Mouse (Mus musculus) G1E-ER4 (cell line): ENCODE measurements around the gene Gas2l2. TPM values are rescaled to one million over a fixed set of nuclear protein-coding genes. Genes with fewer than 3 reads are reported as not detected.

Experiments
- GATA1 ChIP-seq: IDR thresholded peaks from one replicate; pipeline ENCODE4 v1.8.0; 2012; ENCODE audit warnings: low read length, inconsistent platforms
- polyA plus RNA-seq: library from polyadenylated mRNA; stranded (reverse); fragments of >175 nt; gene quantifications from 2 replicates; pipeline ENCODE4 v1.2.3, GENCODE M21; 2012

Gene Gas2l2
- not detected in 2 replicates for polyA plus RNA-seq

GRCm38 (mm10) chr11:83429355-83429754, at the start of gene Gas2l2:
Gas2l2 (minus strand) TSS chr11:83429455.
- TF ChIP-seq GATA1, result no peak

- TF ChIP-seq GATA1, result no peak
These were observed 44.2 kb upstream of the Gas2l2 start for GRCm38 (mm10) chr11:83473235-83474016.

GRCm38 (mm10) chr11:83472324-83473234, 43.3 kb upstream of the Gas2l2 start, which contains the start of gene Taf15:
Taf15 (plus strand) TSS chr11:83473086.
- no peak for TF ChIP-seq GATA1

GRCm38 (mm10) chr11:83471766-83472165, 42.5 kb upstream of the Gas2l2 start:
- TF ChIP-seq GATA1, result no peak

- no peak for TF ChIP-seq GATA1
These were observed 39.5 kb upstream of the Gas2l2 start for GRCm38 (mm10) chr11:83468765-83469164.

GRCm38 (mm10) chr11:83467120-83467652, 37.9 kb upstream of the Gas2l2 start:
- no peak for TF ChIP-seq GATA1

GRCm38 (mm10) chr11:83465976-83466375, 36.7 kb upstream of the Gas2l2 start:
- no peak for TF ChIP-seq GATA1

- TF ChIP-seq GATA1, result no peak
These were observed 33.5 kb upstream of the Gas2l2 start, which contains the start of gene Mmp28 for GRCm38 (mm10) chr11:83462711-83463244. Mmp28 (minus strand) TSS chr11:83463071.

GRCm38 (mm10) chr11:83461462-83462027, 32.3 kb upstream of the Gas2l2 start:
- no peak for TF ChIP-seq GATA1

- no peak for TF ChIP-seq GATA1
These were observed 28.8 kb upstream of the Gas2l2 start for GRCm38 (mm10) chr11:83457912-83458601.

- no peak for TF ChIP-seq GATA1
These were observed 28.0 kb upstream of the Gas2l2 start for GRCm38 (mm10) chr11:83457257-83457656.

- no peak for TF ChIP-seq GATA1
These were observed 26.4 kb upstream of the Gas2l2 start for GRCm38 (mm10) chr11:83455608-83456007.

- TF ChIP-seq GATA1, result no peak
These were observed 25.3 kb upstream of the Gas2l2 start for GRCm38 (mm10) chr11:83454548-83454947.

- no peak for TF ChIP-seq GATA1
These were observed 22.0 kb upstream of the Gas2l2 start for GRCm38 (mm10) chr11:83451281-83451680.

- TF ChIP-seq GATA1, result no peak
These were observed 21.3 kb upstream of the Gas2l2 start for GRCm38 (mm10) chr11:83450550-83450949.
